Mouse (Mus musculus) midbrain, embryonic 11.5 days (tissue): Measurements from ENCODE around the gene Tnpo3. TPM values are rescaled to one million over a fixed set of nuclear protein-coding genes. Genes with fewer than 3 reads are reported as not detected.

ENCODE experiments used
- ATAC-seq: fragments of 200-750 bp; cut with Nextera tagmentation; 2 replicates; pipeline ENCODE4 v1.8.0; 2017; ENCODE audit warnings: moderate TSS enrichment, moderate library complexity; ENCODE audit not compliant: low FRiP score
- DNase-seq: peaks from one replicate; pipeline ENCODE4 v3.0.0; 2015; ENCODE audit warnings: low spot score; ENCODE audit errors: missing footprints
- H3K27ac ChIP-seq: fragments of 300-500 bp; sonication (generic); 2 replicates; pipeline ENCODE4 v1.5.1; 2014; ENCODE audit warnings: low read depth, low read length
- H3K27me3 ChIP-seq: fragments of 300-500 bp; sonication (generic); 2 replicates; pipeline ENCODE4 v1.6.1; 2014; ENCODE audit warnings: mild to moderate bottlenecking, low read length, moderate library complexity, mixed read lengths; ENCODE audit not compliant: control insufficient read depth, insufficient read depth
- H3K36me3 ChIP-seq: fragments of 300-500 bp; sonication (generic); 2 replicates; pipeline ENCODE4 v1.6.1; 2014; ENCODE audit warnings: mild to moderate bottlenecking, low read length, moderate library complexity, mixed read lengths; ENCODE audit not compliant: control insufficient read depth, insufficient read depth
- H3K4me1 ChIP-seq: fragments of 300-500 bp; sonication (generic); 2 replicates; pipeline ENCODE4 v1.6.1; 2014; ENCODE audit warnings: low read length; ENCODE audit not compliant: control insufficient read depth, insufficient read depth
- H3K4me2 ChIP-seq: fragments of 300-500 bp; sonication (generic); 2 replicates; pipeline ENCODE4 v1.6.1; 2014; ENCODE audit warnings: mild to moderate bottlenecking, moderate library complexity
- H3K4me3 ChIP-seq: fragments of 300-500 bp; sonication (generic); 2 replicates; pipeline ENCODE4 v1.5.1; 2014; ENCODE audit warnings: low read depth, low read length
- H3K9ac ChIP-seq: fragments of 300-500 bp; sonication (generic); 2 replicates; pipeline ENCODE4 v1.6.1; 2014; ENCODE audit warnings: low read length
- H3K9me3 ChIP-seq: fragments of 300-500 bp; sonication (generic); 2 replicates; pipeline ENCODE4 v1.6.1; 2016; ENCODE audit warnings: low read length; ENCODE audit not compliant: control insufficient read depth
- WGBS: fragments of 180-500 bp; shearing (Covaris S2); extraction: QIAGEN DNeasy Blood & Tissue Kit; methylation state at CpG from one replicate; pipeline ENCODE4 v1.1.7; 2014; 5-methylcytosine and 5-hydroxymethylcytosine counted together
- polyA plus RNA-seq: library from polyadenylated mRNA; unstranded; fragments of >200 nt; fragmentation: Nextera tagmentation; extraction: Ambion mirVana; gene quantifications from 2 replicates; pipeline ENCODE4 v1.2.1, GENCODE M21; 2014

Gene Tnpo3
- polyA plus RNA-seq, 1 experiment from 2014 or later: 120 TPM

GRCm38 (mm10) chr6:29637397-29638373, 28.0 kb upstream of the Tnpo3 start:
- H3K4me1 ChIP-seq: peaks cover 8% of the 10 kb centered on the region
- H3K27me3 ChIP-seq: peaks cover 3% of the 10 kb centered on the region; the same call in 1 of the 2 replicates
- DNase-seq (peak; percentile 64), ATAC-seq (no peak)
- no peak overlapping the region for H3K27ac ChIP-seq
- H3K36me3 ChIP-seq: no peaks in the 10 kb centered on the region
- H3K9me3 ChIP-seq: no peaks in the 10 kb centered on the region
- H3K4me2 ChIP-seq: no peak overlapping the region
- WGBS: 84% methylated on average over 3 of the region's 3 CpGs
- H3K9ac ChIP-seq: no peak overlapping the region
- H3K4me3 ChIP-seq: no peak overlapping the region

GRCm38 (mm10) chr6:29636322-29637092, 26.8 kb upstream of the Tnpo3 start:
- no peak overlapping the region for H3K27ac ChIP-seq
- H3K9me3 ChIP-seq: no peaks in the 10 kb centered on the region
- peaks cover 3% of the 10 kb centered on the region for H3K27me3 ChIP-seq
- H3K4me3 ChIP-seq: no peak overlapping the region
- 89% methylated on average over 4 of the region's 4 CpGs for WGBS
- no peak overlapping the region for H3K9ac ChIP-seq
- H3K4me2 ChIP-seq: no peak overlapping the region
- ATAC-seq: no peak
- peak; percentile 49 for DNase-seq
- peaks cover 10% of the 10 kb centered on the region for H3K4me1 ChIP-seq
- no peaks in the 10 kb centered on the region for H3K36me3 ChIP-seq

GRCm38 (mm10) chr6:29634537-29634936, 24.9 kb upstream of the Tnpo3 start:
- H3K9me3 ChIP-seq: no peaks in the 10 kb centered on the region
- H3K27me3 ChIP-seq: peaks cover 3% of the 10 kb centered on the region
- ATAC-seq (no peak), DNase-seq (no peak)
- H3K36me3 ChIP-seq: no peaks in the 10 kb centered on the region
- no peak overlapping the region for H3K27ac ChIP-seq
- no peak overlapping the region for H3K9ac ChIP-seq
- H3K4me2 ChIP-seq: no peak overlapping the region
- 86% methylated on average over 1 of the region's 1 CpGs for WGBS
- H3K4me1 ChIP-seq: peaks cover 6% of the 10 kb centered on the region
- no peak overlapping the region for H3K4me3 ChIP-seq

- no peak overlapping the region for H3K4me3 ChIP-seq
- no peaks in the 10 kb centered on the region; the same call in none of the 2 replicates for H3K27me3 ChIP-seq
- WGBS: 60% methylated on average over 12 of the region's 12 CpGs
- H3K36me3 ChIP-seq: no peaks in the 10 kb centered on the region
- no peak overlapping the region for H3K27ac ChIP-seq
- ATAC-seq (no peak), DNase-seq (no peak)
- peaks cover 3% of the 10 kb centered on the region; the same call in 1 of the 2 replicates for H3K4me1 ChIP-seq
- no peak overlapping the region for H3K9ac ChIP-seq
- H3K4me2 ChIP-seq: no peak overlapping the region
- no peaks in the 10 kb centered on the region for H3K9me3 ChIP-seq
Observed at GRCm38 (mm10) chr6:29632552-29633292, 23.0 kb upstream of the Tnpo3 start.

- no peak for DNase-seq
- Histone ChIP-seq H3K4me1 (peaks cover 3% of the 10 kb centered on the region; the same call in 1 of the 2 replicates), H3K9me3 (no peaks in the 10 kb centered on the region), H3K4me2 (no peak overlapping the region), H3K36me3 (no peaks in the 10 kb centered on the region), H3K9ac (no peak overlapping the region), H3K27me3 (no peaks in the 10 kb centered on the region; the same call in none of the 2 replicates), H3K27ac (no peak overlapping the region), H3K4me3 (no peak overlapping the region)
- ATAC-seq: no peak
- WGBS: 38% methylated on average over 10 of the region's 10 CpGs
Observed at GRCm38 (mm10) chr6:29631751-29632551, 22.3 kb upstream of the Tnpo3 start.

GRCm38 (mm10) chr6:29630216-29630615, 20.5 kb upstream of the Tnpo3 start:
- Histone ChIP-seq H3K4me2 (no peak overlapping the region), H3K27me3 (no peaks in the 10 kb centered on the region; the same call in 1 of the 2 replicates), H3K9ac (no peak overlapping the region), H3K4me1 (peaks cover 3% of the 10 kb centered on the region; the same call in 1 of the 2 replicates), H3K9me3 (no peaks in the 10 kb centered on the region), H3K4me3 (no peak overlapping the region), H3K36me3 (no peaks in the 10 kb centered on the region), H3K27ac (no peak overlapping the region)
- DNase-seq: no peak
- ATAC-seq: no peak
- 96% methylated on average over 1 of the region's 1 CpGs for WGBS

GRCm38 (mm10) chr6:29627756-29628155, 18.1 kb upstream of the Tnpo3 start:
- Histone ChIP-seq H3K4me2 (no peak overlapping the region), H3K4me1 (peaks cover 2% of the 10 kb centered on the region; the same call in 1 of the 2 replicates), H3K27ac (no peak overlapping the region), H3K4me3 (no peak overlapping the region), H3K9me3 (no peaks in the 10 kb centered on the region), H3K27me3 (no peaks in the 10 kb centered on the region; the same call in 1 of the 2 replicates), H3K9ac (no peak overlapping the region), H3K36me3 (no peaks in the 10 kb centered on the region)
- DNase-seq: no peak
- ATAC-seq: no peak
- 79% methylated on average over 2 of the region's 2 CpGs for WGBS

- no peak for ATAC-seq
- 94% methylated on average over 2 of the region's 2 CpGs for WGBS
- H3K9me3 ChIP-seq: no peaks in the 10 kb centered on the region
- no peak overlapping the region for H3K4me3 ChIP-seq
- DNase-seq: no peak
- H3K4me1 ChIP-seq: no peaks in the 10 kb centered on the region
- H3K27me3 ChIP-seq: no peaks in the 10 kb centered on the region
- no peak overlapping the region for H3K4me2 ChIP-seq
- no peaks in the 10 kb centered on the region for H3K36me3 ChIP-seq
- no peak overlapping the region for H3K27ac ChIP-seq
- no peak overlapping the region for H3K9ac ChIP-seq
Observed at GRCm38 (mm10) chr6:29623857-29624256, 14.2 kb upstream of the Tnpo3 start.
